ENCODE assay signal across 25 mouse cellular contexts in genomic region chr7:96880221-96880944, GRCm38 (mm10).
A peak's percentile ranks its signal among the peaks of the same experiment; 100 is the strongest.
DNase-seq lines count a peak whose midpoint lies in the region; ATAC-seq and TF ChIP-seq lines count a peak whose summit lies in the region.
"Had no signal": no experiment of that assay in that cellular context is flagged by ENCODE, and none has a peak within 500 bp of the region (broad histone marks: within the 10 kb centered on the region; RNA-seq: fewer than 3 reads in every experiment).

No protein-coding gene starts in this region.

- peak; percentile 52 for ATAC-seq in forebrain, embryonic 14.5 days
- no peak for ATAC-seq in forebrain, embryonic 16.5 days
- ATAC-seq in heart, embryonic 12.5 days (ENCODE audit: insufficient number of reproducible peaks, low FRiP score), result no peak
- ATAC-seq: activated CD4-positive, CD25-positive, alpha-beta regulatory T cell, adult 4 months; intestine, postnatal 0 days had no signal

- DNase-seq in forebrain, embryonic 14.5 days (ENCODE audit: low spot score), result peak; percentile 38
- peak; percentile 9 for DNase-seq in CD4-positive helper T cell, adult 2 months (ENCODE audit: low read depth, low spot score)
- peak; percentile 47 for DNase-seq in CD4-positive, CD25-positive, alpha-beta regulatory T cell, adult 2 months (ENCODE audit: low read depth, low spot score)
- DNase-seq in brain, embryonic 14.5 days (ENCODE audit: low read depth), result peak; percentile 65
- DNase-seq in heart, adult 9 months (ENCODE audit: low spot score in 2 of 2), result no peak
- no peak for DNase-seq in heart, postnatal 25 days (ENCODE audit: low spot score)
- DNase-seq: adrenal gland, adult 8-10 months; adrenal gland, postnatal 25 days; cerebellum, adult 18-20 months; cerebellum, adult 9-11 months; cerebellum, postnatal 25 days; gastrocnemius, postnatal 10 days; gastrocnemius, postnatal 36 days; heart, adult 2 months; heart, postnatal 14 days; kidney, adult 2 months had no signal

- peaks cover 8% of the 10 kb centered on the region; the same call in 1 of the 2 replicates for H3K4me1 ChIP-seq in forebrain, embryonic 14.5 days (ENCODE audit: control insufficient read depth, insufficient read depth, low read length)
- H3K4me1 ChIP-seq in forebrain, embryonic 16.5 days (replicated peaks; ENCODE audit: control insufficient read depth, insufficient read depth, low read length), result no peaks in the 10 kb centered on the region; the same call in 1 of the 2 replicates
- H3K4me1 ChIP-seq in heart, embryonic 12.5 days (replicated peaks), result 0 out of 2 replicates have a peak, but pooled peaks cover 4% of the 10 kb centered on the region
- H3K4me1 ChIP-seq: embryonic facial prominence, embryonic 12.5 days; hindbrain, embryonic 15.5 days had no signal

- H3K36me3 ChIP-seq in forebrain, embryonic 14.5 days (ENCODE audit: control insufficient read depth, insufficient read depth, low read length), result peaks cover 3% of the 10 kb centered on the region
- peaks cover under 1% of the 10 kb centered on the region; the same call in 1 of the 2 replicates for H3K36me3 ChIP-seq in forebrain, embryonic 16.5 days (ENCODE audit: control insufficient read depth, insufficient read depth)
- no peaks in the 10 kb centered on the region for H3K36me3 ChIP-seq in heart, embryonic 12.5 days
- H3K36me3 ChIP-seq: embryonic facial prominence, embryonic 15.5 days; heart, embryonic 13.5 days; hindbrain, embryonic 12.5 days; hindbrain, embryonic 15.5 days had no signal

- no peak overlapping the region for H3K4me3 ChIP-seq in forebrain, embryonic 14.5 days (ENCODE audit: low read depth, low read length)
- no peak overlapping the region for H3K4me3 ChIP-seq in forebrain, embryonic 16.5 days (replicated peaks; ENCODE audit: low read length)
- H3K4me3 ChIP-seq in heart, embryonic 12.5 days, result no peak overlapping the region
- H3K4me3 ChIP-seq: embryonic facial prominence, embryonic 12.5 days; embryonic facial prominence, embryonic 15.5 days; heart, adult 2 months; heart, embryonic 13.5 days; hindbrain, embryonic 12.5 days; hindbrain, embryonic 15.5 days had no signal

- H3K4me2 ChIP-seq in forebrain, embryonic 14.5 days (ENCODE audit: low read length), result no peak overlapping the region
- no peak overlapping the region for H3K4me2 ChIP-seq in forebrain, embryonic 16.5 days (ENCODE audit: low read length)
- H3K4me2 ChIP-seq in heart, embryonic 12.5 days, result no peak overlapping the region
- H3K4me2 ChIP-seq: embryonic facial prominence, embryonic 12.5 days; embryonic facial prominence, embryonic 15.5 days; heart, embryonic 13.5 days; hindbrain, embryonic 12.5 days; hindbrain, embryonic 15.5 days had no signal

- no peak for TF ChIP-seq CTCF in brain, embryonic 14.5 days (IDR thresholded peaks at IDR 0.05; ENCODE audit: borderline replicate concordance, extremely low read depth, insufficient read depth, insufficient read length)

- H3K9me3 ChIP-seq in forebrain, embryonic 14.5 days (replicated peaks; ENCODE audit: control insufficient read depth, low read length), result no peaks in the 10 kb centered on the region
- H3K9me3 ChIP-seq in forebrain, embryonic 16.5 days (ENCODE audit: control insufficient read depth, low read length), result no peaks in the 10 kb centered on the region
- H3K9me3 ChIP-seq in heart, embryonic 12.5 days (replicated peaks), result no peaks in the 10 kb centered on the region
- H3K9me3 ChIP-seq: embryonic facial prominence, embryonic 12.5 days; embryonic facial prominence, embryonic 15.5 days; heart, embryonic 13.5 days; hindbrain, embryonic 12.5 days; hindbrain, embryonic 15.5 days had no signal

- H3K9ac ChIP-seq in forebrain, embryonic 14.5 days (ENCODE audit: low read length), result no peak overlapping the region
- H3K9ac ChIP-seq in forebrain, embryonic 16.5 days (replicated peaks; ENCODE audit: low read depth, low read length), result no peak overlapping the region
- no peak overlapping the region for H3K9ac ChIP-seq in heart, embryonic 12.5 days
- H3K9ac ChIP-seq: embryonic facial prominence, embryonic 12.5 days; embryonic facial prominence, embryonic 15.5 days; heart, embryonic 13.5 days; hindbrain, embryonic 12.5 days; hindbrain, embryonic 15.5 days had no signal

- 74% methylated on average over 6 of the region's 6 CpGs for WGBS in forebrain, embryonic 14.5 days
- 62% methylated on average over 6 of the region's 6 CpGs for WGBS in forebrain, embryonic 16.5 days
- WGBS in heart, embryonic 12.5 days, result 70% methylated on average over 6 of the region's 6 CpGs

- no peaks in the 10 kb centered on the region for H3K27me3 ChIP-seq in forebrain, embryonic 14.5 days (replicated peaks; ENCODE audit: control insufficient read depth, insufficient read depth, low read length)
- no peaks in the 10 kb centered on the region for H3K27me3 ChIP-seq in forebrain, embryonic 16.5 days (replicated peaks; ENCODE audit: control insufficient read depth, insufficient read depth, low read length)
- H3K27me3 ChIP-seq in heart, embryonic 12.5 days (replicated peaks), result no peaks in the 10 kb centered on the region
- H3K27me3 ChIP-seq: embryonic facial prominence, embryonic 12.5 days; embryonic facial prominence, embryonic 15.5 days; heart, embryonic 13.5 days; hindbrain, embryonic 12.5 days; hindbrain, embryonic 15.5 days had no signal

- H3K27ac ChIP-seq in forebrain, embryonic 14.5 days (ENCODE audit: low read depth, low read length), result 0 out of 2 replicates have a peak overlapping the region, but pooled peaks have one; percentile 28
- H3K27ac ChIP-seq in forebrain, embryonic 16.5 days (ENCODE audit: low read length), result no peak overlapping the region
- H3K27ac ChIP-seq in heart, embryonic 12.5 days (ENCODE audit: poor library complexity, severe bottlenecking), result no peak overlapping the region
- H3K27ac ChIP-seq: embryonic facial prominence, embryonic 12.5 days; embryonic facial prominence, embryonic 15.5 days; heart, adult 2 months; heart, embryonic 13.5 days; hindbrain, embryonic 12.5 days; hindbrain, embryonic 15.5 days had no signal

- intact Hi-C loops in heart, postnatal 25 days (cut with DNase I), result no loop called here

- no peak for TF ChIP-seq POLR2A in brain, embryonic 14.5 days (IDR thresholded peaks at IDR 0.05; ENCODE audit: borderline replicate concordance, extremely low read depth, insufficient read depth, insufficient read length, poor library complexity, severe bottlenecking)

Comparison
In these comparisons a context has a peak if more than half of its experiments do, and no peak if none do; other contexts are left out.
1. DNase-seq: peak in forebrain, embryonic 14.5 days (single experiment), CD4-positive helper T cell, adult 2 months (single experiment), CD4-positive, CD25-positive, alpha-beta regulatory T cell, adult 2 months (single experiment) and brain, embryonic 14.5 days (single experiment); none in heart, adult 9 months (0 of 2) and heart, postnatal 25 days (single experiment).